Mouse (Mus musculus) embryo, embryonic 9.5 days (tissue): ENCODE measurements at regions not wholly inside any gene's neighbourhood (a gene's known extent, or its start where the extent isn't known, plus 50 kb on each side); places are given as distances from the start of the nearest gene placed in this dataset.

Experiments
- DNase-seq: peaks from one replicate; pipeline ENCODE4 v3.0.0-alpha.2; 2017; ENCODE audit errors: extremely low spot score

- DNase-seq: no peak
These were observed 197.4 kb downstream of the Meis1 start for GRCm38 (mm10) chr11:18821384-18821783.

DNA sequence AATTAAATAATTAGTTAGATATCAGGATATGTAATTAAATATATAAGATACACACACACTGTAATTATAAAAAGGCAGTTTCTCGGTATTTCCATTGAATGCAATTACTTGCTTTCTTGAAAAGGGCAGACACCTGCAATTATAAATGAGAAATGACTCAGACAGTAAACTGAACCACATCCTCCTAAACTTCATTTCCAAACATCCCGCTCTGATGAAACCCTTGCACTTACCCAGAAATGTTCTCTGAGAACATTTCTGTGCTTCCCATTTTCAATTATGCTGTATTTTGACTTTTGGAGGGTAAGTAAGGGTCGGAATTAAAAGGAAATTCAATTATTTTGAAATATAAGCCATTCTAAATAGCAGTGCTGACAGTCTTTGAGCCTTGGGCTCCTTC lies 204.7 kb downstream of the Meis1 start:
- no peak for DNase-seq

DNA sequence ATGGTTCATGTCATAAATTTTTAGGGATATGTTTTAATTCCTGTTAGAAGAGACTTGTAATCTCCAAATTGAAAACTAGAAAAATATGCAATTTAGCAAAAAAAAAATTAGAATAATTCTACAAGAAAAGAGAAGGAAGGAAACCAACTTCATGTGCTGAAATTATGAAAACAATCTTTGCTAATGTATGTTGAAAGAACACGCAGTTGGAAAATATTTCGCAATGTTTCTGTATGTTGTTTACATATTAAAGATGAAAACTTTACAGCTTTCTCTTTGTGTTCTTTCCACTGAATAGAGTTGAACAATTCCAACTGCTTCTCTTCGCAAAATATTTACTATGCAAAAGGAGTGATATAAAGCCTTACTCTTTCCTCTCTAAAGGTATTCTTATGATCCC lies 251.3 kb downstream of the Meis1 start:
- no peak for DNase-seq

DNA sequence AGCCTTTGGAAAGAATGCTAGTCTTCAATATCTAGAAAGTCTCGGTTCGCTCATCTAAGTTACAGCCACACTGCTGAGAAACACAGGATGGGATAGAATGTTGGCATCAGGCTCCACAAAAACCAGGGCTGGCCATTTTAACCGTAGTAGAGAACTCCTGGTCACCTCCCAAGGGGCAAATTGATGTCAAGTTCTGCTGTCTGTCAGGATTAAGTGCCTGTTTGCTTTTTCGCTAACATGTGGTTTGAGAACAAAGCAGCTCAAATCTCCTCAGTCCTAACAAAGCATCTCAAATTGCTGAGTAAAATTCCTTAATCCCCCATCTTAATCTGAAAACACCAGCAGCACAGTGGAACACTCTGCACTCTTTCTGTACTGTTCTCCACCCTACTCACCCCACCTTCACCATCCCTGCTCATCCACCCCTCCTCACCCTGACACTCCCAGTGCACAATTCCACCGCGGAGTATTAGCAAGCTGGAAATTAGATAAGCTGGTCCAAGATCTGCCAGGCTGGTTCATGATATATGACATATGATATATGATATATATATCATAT lies 252.2 kb downstream of the Meis1 start:
- peak; percentile 32 for DNase-seq

DNA sequence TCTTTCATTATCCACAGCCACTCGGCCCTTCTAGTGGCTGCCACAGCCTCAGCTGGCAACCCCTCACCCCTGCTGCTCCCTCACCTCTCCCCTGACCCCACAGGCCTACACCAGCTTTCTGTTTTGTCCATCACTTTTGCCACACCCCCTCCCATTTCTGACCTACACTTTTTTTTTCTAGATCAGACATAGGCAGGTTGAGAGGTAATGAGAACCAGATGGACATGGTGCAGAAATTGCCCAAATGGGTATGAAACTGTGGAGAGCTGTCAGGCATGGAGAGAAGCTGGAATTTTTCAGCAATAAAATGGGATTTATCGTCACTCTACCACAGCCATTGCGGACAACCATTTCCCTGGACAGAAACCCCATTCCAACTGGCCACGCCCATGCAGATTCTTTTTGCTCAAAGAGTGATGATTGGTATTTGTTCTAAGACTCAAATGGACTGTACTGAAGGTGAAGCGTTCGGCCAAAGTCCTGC lies 260.2 kb downstream of the Meis1 start:
- DNase-seq: peak; percentile 47

DNA sequence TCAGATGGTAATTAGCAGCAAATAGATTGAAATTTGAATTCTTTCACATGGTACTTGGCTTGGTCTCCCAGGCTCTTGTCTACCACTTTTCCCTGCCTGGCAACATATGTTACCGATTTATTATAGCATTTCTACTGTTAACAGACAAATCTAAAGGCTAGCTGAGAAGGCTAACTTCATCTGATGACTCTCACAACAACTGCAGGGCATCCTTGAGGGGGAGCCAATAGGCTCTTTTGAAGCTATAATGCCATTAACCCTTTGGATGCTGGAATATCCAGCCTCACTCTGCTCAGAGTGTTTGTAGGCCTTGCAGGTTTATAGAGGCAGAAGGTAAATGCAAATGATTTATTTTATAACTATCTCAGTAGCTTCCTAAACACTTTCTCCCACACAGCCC lies 262.2 kb downstream of the Meis1 start:
- DNase-seq: no peak

DNA sequence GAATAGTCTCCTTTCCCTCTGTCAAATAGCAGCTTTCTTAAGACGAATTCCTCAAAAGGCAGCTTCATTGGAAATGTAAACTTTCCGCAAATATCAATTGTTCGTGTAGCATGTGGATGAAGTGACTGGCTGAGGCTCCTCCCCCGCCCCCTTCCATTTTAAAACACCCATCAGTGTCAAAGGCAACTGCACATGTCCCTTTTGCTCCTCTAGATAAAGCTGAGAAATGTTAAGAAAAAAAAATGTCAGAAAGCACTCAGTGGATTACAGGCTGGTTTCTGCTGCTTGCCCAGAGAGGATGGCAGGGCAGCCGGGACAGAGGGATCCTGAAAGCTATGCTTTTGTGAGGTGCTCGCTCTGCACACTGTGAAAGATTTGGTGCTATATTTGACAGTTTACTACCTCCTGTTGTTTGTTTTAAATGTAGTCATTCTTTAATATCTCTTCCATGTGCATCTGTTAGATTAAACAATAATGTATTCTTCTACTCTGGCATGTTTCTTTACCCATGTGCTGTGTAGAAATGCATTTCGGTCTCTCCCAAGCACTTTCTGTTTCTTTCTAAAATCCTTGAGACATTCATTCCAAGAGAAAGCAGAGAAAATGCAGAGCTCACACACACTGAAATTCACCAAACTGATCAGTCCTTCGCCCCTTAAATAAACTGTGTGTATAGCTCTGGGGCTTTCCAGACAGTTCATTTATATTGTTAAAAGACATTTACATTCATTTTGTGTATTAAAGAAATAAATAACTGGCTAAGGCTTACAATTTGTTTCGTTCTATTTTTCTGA lies 263.9 kb downstream of the Meis1 start:
- peak; percentile 38 for DNase-seq

DNA sequence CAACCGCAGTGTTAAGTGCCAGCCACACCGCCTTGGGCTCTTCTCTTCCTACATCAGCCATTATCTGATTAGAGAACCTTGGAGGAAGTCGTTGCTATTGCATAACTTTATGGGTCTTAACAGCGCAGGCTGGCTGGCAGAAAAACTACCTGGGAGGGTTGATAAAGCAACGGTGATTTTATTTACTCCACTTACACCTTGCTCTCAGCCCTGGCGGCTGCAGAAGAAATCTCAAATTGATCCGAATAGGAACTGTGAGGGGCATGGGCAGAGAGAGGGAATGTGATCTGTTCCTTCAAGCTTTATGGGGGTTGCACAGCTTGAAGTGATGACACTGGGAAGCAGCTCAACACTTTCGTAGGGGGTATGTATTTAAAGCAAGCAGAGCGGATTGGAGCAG lies 264.9 kb downstream of the Meis1 start:
- DNase-seq: peak; percentile 27

- no peak for DNase-seq
These were observed 265.5 kb downstream of the Meis1 start for GRCm38 (mm10) chr11:18753246-18753645.

DNA sequence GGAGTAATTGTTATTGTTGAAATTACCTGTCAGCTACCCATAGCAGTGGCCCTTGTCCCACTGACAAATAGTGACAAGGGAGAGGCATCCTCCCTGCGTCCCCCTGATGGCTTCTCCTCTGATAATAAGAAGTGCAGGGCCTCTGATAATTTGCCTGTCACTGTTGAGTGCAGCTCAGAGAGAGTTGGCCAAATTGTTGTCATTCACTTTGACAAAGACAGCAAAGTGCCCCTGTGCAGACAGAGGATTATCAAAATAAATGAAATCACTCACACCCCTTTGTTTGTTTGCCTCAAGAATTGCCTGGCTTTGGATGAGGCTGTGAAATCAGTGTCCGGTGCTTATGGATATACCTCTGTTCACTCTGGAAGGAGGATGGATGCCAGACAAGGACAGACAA lies 266.3 kb downstream of the Meis1 start:
- no peak for DNase-seq

DNA sequence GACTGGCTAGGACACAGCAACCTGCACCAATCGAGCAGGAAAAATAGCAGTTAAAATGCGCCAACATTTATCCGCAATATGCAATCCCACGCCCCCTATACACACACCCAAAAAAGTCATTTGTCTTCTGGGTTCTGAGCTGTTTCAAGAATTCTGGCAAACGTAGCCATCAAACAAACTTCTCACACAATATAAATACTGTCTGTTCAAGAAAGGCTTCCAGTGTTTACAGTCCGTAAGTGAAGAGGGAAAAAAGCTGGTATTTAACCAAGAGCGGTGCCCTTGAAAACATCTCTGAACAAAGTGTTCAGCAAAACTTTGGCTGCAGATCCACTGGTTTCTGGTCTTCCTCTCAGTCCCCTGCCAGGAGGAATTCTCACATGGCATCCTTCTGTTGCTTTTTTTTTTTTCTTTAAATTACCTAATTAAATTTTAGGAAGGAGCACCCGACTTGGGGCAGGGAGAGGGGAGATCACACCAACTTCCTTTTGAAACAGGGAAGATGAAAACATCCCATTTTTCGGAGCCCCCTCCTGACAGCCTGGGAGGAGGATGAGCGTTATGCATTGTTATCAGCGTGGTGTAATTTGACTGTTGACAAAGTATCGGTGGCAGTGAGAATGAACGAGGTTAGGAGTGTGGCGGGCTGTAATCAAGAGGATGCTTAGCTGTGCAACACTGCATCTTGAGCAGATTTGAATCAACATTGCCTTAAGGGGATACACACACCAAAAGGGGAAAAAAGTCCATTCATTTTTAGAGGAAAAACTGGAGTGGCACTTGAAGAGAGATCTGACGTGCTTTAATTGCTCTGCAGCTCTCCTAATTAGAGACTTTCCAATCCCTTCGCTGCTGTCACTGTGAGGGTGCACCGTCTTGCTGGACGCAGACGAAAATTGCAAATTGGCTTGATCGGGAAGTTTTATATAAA lies 267.6 kb downstream of the Meis1 start:
- DNase-seq: peak; percentile 40

GRCm38 (mm10) chr11:18750080-18750375 lies 268.8 kb downstream of the Meis1 start:
- no peak for DNase-seq

DNA sequence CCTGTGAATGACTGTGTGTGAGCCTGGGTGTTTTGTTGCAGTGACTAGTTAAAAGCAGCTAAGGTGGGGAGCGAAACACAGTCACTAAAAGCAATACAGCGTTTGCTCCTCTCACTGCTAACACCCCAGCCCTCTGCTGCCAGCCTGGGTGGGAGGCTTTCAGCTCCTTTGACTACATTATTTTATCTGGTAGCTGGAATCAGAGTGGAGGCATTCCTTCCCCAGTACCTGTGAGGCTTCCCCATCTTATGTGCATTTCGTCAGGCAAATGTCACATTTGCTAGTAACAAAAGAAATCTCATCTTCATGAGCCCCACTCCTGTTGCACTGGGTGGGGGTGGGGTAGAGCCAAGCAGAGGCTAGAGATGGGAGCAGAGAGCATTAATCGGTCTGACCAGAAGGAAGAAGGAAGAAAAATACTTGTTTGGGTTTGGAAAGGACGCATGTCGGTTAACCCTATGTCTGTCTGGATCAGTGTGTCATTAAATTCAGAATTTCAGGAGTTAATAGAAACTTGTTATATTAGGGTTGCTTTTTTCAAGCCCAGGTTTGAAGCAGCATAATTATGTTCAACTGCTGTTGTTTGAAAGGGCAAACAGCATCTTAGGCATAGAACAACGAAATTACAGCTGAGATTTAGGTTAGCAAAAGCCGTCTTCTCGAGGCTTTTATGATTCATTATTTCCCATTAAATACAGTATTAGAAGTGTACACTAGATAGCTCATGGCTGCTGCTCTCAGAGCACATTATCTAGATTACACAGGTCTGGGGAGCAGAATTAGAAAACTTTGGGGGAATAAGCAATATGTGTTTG lies 269.3 kb downstream of the Meis1 start:
- peak; percentile 59 for DNase-seq

- peak; percentile 91 for DNase-seq
These were observed 270.8 kb downstream of the Meis1 start for GRCm38 (mm10) chr11:18747871-18748461.

GRCm38 (mm10) chr11:18747361-18747760 lies 271.4 kb downstream of the Meis1 start:
- DNase-seq: peak; percentile 22

- DNase-seq: no peak
These were observed 272.3 kb downstream of the Meis1 start for GRCm38 (mm10) chr11:18746486-18746885.

DNA sequence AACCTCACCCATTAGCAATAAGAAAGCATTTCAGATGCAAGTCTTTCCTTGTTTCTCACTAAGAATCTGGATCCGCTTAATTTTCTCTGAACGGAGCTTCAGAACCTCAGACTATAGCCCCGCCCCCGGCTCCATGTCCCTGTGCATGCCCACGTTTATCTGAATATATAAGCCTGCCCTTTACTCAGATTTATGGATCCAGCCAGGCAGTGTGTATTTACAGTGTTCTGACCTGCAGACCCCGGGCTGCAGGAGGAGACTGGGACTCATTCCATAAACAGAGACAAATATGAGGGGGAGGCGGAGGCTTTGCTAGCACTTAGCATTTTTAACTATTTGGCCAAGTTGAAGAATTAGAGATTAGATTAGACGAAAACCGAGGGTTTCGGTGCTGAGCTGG lies 272.9 kb downstream of the Meis1 start:
- peak; percentile 28 for DNase-seq

GRCm38 (mm10) chr11:18734904-18735664 lies 283.7 kb downstream of the Meis1 start:
- no peak for DNase-seq

- no peak for DNase-seq
These were observed 284.7 kb downstream of the Meis1 start for GRCm38 (mm10) chr11:18734075-18734474.

- DNase-seq: no peak
These were observed 289.0 kb downstream of the Meis1 start for GRCm38 (mm10) chr11:18729742-18730141.

GRCm38 (mm10) chr11:18722770-18723169 lies 296.0 kb downstream of the Meis1 start:
- DNase-seq: no peak
